Mouse (Mus musculus) gastrocnemius, adult 2 months (tissue): ENCODE results near the gene Mrpl42. TPM values are rescaled to one million over a fixed set of nuclear protein-coding genes. Genes with fewer than 3 reads are reported as not detected.
A peak's percentile ranks its signal among the peaks of the same experiment; 100 is the strongest.

Experiments used
- DNase-seq: peaks from one replicate; pipeline ENCODE4 v3.0.0; 2022
- H3K27ac ChIP-seq: fragments of 200-600 bp; 2 replicates; pipeline ENCODE4 v1.8.1; 2022; ENCODE audit warnings: mild to moderate bottlenecking
- H3K4me3 ChIP-seq: fragments of 200-600 bp; 2 replicates; pipeline ENCODE4 v1.8.1; 2022; ENCODE audit warnings: mild to moderate bottlenecking, moderate library complexity
- CTCF ChIP-seq: fragments of 200-600 bp; IDR thresholded peaks from 2 replicates; pipeline ENCODE4 v1.8.1; 2022; ENCODE audit warnings: antibody characterized with exemption, mild to moderate bottlenecking, moderate library complexity
- intact Hi-C: fragments of 180-260 bp; cut with DNase I; formaldehyde crosslinking; loops from one replicate; pipeline ENCODE4 v1.15.1; 2025
- total RNA-seq, 2 experiments: library from RNA; stranded (reverse); gene quantifications; 2 replicates each; pipeline ENCODE4 v1.2.3; 2021

The Mrpl42 gene
- total RNA-seq, 2 experiments from 2014 or later, result 307 to 392 TPM

DNA sequence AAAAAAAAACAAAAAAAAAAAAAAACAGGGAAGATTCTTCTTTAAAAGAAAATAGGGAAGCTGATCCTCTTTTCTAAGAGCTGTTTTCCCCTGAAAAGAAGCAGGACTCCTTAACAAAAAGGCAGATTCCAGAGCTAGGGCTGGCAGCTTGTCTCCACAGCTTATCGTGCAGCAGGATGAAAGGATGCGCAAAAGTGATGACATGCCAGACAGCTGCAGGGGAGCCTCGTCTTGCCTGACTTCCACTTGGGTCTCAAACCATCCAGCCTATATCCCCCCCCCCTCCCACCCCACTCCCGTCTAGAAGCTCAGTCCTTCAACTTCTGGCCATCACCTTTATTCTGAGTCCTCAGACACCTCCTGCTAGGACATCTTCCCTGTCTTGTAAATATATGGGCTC, 32.8 kb downstream of the Mrpl42 start:
- H3K27ac ChIP-seq, result no peak overlapping the region
- TF ChIP-seq CTCF, result no peak
- intact Hi-C loops, result no loop called here
- H3K4me3 ChIP-seq, result no peak overlapping the region
- DNase-seq, result no peak

DNA sequence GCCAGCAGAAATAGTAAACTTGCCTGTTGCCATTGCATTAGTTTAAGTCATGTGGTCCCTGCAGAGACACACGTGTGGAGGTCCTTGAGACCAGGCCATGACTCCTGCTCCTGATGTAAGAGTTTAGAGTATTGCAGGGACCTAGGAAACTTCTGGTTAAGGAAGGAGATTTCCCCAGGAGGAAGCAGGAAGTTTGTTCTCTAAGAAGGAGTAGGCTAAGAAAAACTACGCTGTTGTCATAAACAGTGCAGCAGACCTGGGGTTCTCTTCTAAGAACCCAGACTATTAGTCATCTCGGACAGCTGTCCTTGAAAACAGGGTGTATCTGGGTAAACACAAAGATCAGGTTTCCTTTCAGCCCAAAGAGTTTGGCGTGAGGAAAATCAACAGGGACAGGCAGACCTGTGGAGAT, 36.2 kb downstream of the Mrpl42 start:
- peak overlapping the region; percentile 70 for H3K27ac ChIP-seq
- no peak for TF ChIP-seq CTCF
- intact Hi-C loops, result no loop called here
- DNase-seq, result no peak
- H3K4me3 ChIP-seq, result no peak overlapping the region

DNA sequence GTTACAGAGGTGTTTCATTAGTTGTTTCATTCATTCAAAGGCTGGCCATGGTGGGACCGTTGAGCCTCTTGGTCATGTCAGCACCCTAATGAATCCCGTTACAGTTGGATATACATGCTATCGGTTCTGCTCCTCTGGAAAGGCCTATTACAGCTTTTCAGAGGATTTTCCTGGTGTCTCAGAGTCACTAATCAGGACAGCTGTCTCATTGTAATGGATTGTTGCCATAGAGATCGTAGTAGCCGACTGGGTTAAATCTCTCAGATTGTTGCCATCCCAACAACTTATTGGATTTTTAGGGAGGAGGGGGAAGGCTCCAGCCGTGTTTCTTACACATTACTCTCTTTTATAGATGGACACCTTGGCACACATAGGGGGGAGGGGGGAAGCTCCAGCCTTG, 37.2 kb downstream of the Mrpl42 start:
- H3K4me3 ChIP-seq, result no peak overlapping the region
- DNase-seq, result no peak
- intact Hi-C loops, result no loop called here
- no peak overlapping the region for H3K27ac ChIP-seq
- no peak for TF ChIP-seq CTCF

DNA sequence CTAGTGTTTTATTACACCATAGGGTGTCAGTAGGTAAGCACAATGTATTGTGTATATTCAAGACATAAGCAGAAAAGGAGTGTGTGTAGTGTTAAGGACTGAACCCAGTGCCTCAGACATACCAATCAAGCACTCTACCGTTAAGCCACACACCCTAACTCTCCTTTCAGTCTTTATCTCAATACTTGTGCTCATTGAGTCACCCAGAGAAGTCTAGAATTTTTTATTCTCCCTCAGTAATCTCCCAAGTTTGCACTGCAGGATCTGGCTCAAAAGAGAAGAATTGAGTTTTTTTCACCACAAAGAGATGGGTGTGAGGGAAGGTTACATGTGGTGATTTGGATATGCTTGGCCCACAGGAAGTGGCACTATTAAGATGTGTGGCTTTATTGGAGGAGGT, 39.5 kb downstream of the Mrpl42 start:
- no peak for DNase-seq
- no peak for TF ChIP-seq CTCF
- Histone ChIP-seq H3K27ac (no peak overlapping the region), H3K4me3 (no peak overlapping the region)
- intact Hi-C loops, result no loop called here

GRCm38 (mm10) chr10:95461053-95461553, 40.6 kb downstream of the Mrpl42 start:
- intact Hi-C loops, result no loop called here
- no peak for DNase-seq
- Histone ChIP-seq H3K4me3 (no peak overlapping the region), H3K27ac (no peak overlapping the region)
- no peak for TF ChIP-seq CTCF

DNA sequence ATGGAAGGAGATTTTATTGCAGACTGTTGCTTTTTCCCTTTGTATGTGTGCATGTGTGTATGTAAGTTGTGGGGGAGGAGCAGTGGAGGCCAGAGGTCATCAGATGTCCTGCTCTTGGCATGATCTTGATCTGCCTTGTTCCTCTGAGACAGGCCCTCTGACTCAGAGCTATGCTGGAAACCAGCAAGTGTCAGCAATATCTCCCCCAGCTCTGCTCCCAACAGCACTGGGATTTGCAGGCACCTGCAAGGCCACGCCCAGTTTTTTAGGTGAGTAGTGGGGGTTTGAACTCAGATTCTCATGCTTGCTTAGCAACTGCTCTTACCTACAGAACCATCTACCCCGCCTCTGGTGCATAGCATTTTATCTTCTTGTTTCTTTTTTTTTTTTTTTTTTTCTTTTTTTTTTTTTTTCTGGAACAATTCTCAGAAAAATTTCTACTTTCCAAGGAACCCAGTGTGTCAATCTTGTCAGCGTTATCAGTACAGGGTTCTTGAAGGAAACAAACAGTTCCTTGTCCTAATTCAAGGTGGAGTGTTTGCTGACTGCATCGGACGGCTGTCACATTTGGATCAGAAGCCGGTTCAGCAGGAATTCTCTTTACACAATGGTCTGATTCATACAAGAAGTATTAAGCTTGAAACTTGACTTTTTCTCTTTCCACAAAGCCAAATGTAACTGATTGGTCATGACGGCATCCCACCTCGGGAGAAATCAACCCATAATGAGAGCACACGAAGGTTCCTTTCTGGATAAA, 43.5 kb downstream of the Mrpl42 start:
- intact Hi-C loops, result no loop called here
- no peak overlapping the region for H3K27ac ChIP-seq
- DNase-seq, result no peak
- no peak overlapping the region for H3K4me3 ChIP-seq
- TF ChIP-seq CTCF, result no peak

- no peak overlapping the region for H3K27ac ChIP-seq
- intact Hi-C loops, result no loop called here
- no peak for TF ChIP-seq CTCF
- no peak for DNase-seq
- no peak overlapping the region for H3K4me3 ChIP-seq
Measured at GRCm38 (mm10) chr10:95457367-95458049, 44.2 kb downstream of the Mrpl42 start.

DNA sequence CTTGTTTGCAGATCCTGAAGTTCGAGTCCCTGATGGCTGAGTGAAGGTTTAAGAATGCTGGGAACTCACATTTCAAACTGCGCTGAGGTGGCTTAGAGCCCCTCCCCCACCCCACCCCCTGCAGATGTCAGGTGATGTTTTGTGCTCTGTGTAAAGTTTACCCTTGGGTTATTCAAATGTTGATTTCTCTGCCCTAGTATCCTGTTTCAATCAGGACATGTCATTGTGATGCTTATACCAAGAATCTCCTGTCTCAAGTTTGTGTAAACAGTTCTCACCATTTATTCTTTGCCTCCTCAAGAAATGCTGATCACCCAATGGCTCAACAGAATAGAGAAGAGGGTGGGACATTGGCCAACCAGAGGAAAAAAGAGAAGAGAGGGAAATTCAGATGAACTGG, 45.6 kb downstream of the Mrpl42 start:
- no peak for DNase-seq
- no peak for TF ChIP-seq CTCF
- intact Hi-C loops, result no loop called here
- no peak overlapping the region for H3K27ac ChIP-seq
- no peak overlapping the region for H3K4me3 ChIP-seq

GRCm38 (mm10) chr10:95453282-95453681, 48.5 kb downstream of the Mrpl42 start:
- Histone ChIP-seq H3K27ac (no peak overlapping the region), H3K4me3 (no peak overlapping the region)
- intact Hi-C loops, result no loop called here
- TF ChIP-seq CTCF, result no peak
- no peak for DNase-seq

DNA sequence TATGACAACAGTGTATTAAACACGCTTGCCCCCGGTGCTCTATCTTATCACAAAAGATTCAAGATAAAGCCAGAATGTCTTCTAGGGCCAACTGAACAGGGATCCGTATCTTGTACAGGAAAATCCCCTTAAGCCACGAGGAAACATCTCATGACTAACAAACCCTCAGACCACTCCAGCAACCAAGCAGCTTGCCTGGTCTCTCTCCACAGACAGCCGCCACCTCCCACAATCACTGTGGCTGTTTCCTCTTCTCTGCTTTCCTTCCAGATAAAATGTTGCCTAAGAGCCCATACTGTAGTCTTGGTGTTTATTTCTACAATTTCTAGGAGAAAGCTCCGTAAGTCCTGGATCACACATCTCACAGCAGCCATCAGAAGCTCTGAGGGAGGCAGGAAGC, 52.7 kb downstream of the Mrpl42 start:
- no peak overlapping the region for H3K4me3 ChIP-seq
- no peak overlapping the region for H3K27ac ChIP-seq
- intact Hi-C loops, result no loop called here
- no peak for TF ChIP-seq CTCF
- no peak for DNase-seq

- intact Hi-C loops, result no loop called here
- H3K4me3 ChIP-seq, result no peak overlapping the region
- TF ChIP-seq CTCF, result no peak
- H3K27ac ChIP-seq, result no peak overlapping the region
- no peak for DNase-seq
Measured at GRCm38 (mm10) chr10:95447954-95448353, 53.8 kb downstream of the Mrpl42 start.

- no peak overlapping the region for H3K4me3 ChIP-seq
- H3K27ac ChIP-seq, result no peak overlapping the region
- intact Hi-C loops, result no loop called here
- TF ChIP-seq CTCF, result no peak
- DNase-seq, result peak; percentile 29
Measured at GRCm38 (mm10) chr10:95445104-95446056, 56.4 kb downstream of the Mrpl42 start.

DNA sequence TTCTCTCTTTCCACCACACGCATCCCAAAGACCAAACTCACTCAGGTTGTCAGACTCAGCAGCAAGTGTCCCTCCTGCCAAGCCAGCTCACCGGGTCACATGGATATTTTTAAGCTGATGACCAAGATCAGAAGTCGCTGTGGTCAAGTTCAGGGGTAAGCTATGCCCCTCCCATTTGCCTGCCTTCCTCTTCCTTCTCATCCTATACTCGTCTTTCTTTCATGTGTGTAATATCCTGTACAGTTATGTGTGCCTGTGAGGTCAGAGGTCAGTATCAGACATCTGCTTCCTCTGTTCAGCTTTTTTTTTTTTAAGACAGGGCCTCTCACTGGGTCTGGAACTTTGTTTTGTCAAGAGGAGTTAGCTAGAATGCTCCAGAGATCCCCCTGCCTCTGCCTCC, 59.4 kb downstream of the Mrpl42 start:
- Histone ChIP-seq H3K27ac (no peak overlapping the region), H3K4me3 (no peak overlapping the region)
- intact Hi-C loops, result no loop called here
- DNase-seq, result no peak
- no peak for TF ChIP-seq CTCF
